Mouse (Mus musculus): ENCODE results near the gene Cmtm8. TPM values are rescaled to one million over a fixed set of nuclear protein-coding genes. Genes with fewer than 3 reads are reported as not detected.

Gene Cmtm8
- total RNA-seq, 2 experiments from 2014 or later = 2.4 to 3.0 TPM

DNA sequence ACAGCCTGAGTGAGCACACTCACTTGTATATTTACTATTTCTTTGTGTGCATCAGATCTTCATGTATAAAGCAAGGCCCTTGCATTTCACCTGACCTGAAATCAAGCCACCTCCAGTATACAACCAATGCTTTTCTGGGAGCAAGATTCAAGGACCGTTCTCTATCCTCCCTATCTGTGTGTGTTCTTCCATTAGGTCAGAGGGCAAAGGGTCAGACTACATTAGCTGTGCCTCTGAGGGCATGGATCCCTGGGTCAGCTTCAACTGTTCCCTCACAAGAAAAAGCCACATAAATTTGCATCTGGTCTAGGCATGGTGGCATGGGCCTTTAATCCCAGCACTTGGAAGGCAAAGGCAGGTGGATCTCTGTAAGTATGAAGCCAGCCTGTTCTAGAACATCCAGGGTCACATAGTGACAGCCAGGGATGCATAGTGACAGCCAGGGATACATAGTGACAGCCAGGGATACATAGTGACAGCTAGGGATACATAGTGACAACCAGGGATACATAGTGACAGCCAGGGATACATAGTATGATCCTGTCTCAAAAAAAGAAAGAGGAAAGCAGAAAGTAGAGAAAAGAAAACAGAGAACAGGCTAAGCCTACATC lies 16.6 kb downstream of the Cmtm8 start:
- no peak for DNase-seq
- intact Hi-C loops (cut with DNase I) = no loop called here

DNA sequence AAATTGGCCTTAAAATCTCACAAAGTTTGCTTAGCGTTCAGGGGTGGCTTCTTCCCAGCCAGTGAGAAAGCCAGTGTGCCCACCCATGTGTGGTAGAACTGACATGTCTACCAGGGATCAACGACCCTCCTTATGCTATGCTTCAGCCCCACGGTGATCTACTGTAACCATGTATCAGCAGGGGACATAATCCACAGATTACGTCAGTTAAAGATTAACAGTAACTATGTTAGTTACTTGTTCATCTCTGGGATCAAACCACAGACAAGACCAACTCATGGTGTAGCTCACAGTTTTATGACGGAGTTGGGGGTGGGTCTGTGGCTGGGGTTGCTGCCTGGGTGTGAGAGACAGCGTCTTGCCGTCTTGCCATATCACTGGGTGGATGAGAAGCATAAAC lies 19.8 kb downstream of the Cmtm8 start:
- intact Hi-C loops (cut with DNase I) = no loop called here
- DNase-seq = no peak

DNA sequence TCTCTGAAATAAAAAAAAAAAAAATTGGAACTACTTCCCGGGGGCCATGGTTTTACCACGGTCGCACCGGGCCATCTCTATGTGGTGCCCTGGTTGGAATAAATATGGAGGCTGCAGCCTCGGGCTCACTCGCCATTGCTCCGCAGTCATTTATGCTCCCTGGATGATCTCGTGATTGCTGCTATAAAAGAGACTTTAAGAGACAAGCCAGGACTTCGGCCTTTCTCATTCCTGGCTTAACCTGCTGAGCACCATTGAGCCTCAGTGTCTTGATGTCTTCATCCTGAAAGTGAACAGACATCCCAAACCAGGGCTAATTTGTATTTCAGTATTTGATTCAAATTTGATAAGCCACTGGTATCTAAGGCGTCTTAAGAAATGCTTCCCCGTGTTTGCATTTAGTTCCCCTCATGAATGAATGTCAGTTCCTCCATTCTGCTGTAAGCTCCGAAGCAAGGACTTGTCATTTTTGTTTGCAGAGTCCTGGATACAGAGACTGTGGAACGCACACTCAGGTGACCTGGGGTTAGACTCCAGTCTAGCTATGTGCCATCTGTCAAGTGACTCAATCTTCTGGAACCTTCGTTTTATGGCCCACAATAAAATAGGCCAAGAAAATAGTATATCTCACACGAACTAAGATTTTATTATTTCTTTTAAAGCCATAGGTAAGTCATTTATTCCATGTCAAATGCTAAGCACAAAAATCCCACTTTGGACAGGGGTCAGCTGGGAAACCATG lies 22.2 kb downstream of the Cmtm8 start:
- intact Hi-C loops (cut with DNase I) = no loop called here
- DNase-seq = no peak

DNA sequence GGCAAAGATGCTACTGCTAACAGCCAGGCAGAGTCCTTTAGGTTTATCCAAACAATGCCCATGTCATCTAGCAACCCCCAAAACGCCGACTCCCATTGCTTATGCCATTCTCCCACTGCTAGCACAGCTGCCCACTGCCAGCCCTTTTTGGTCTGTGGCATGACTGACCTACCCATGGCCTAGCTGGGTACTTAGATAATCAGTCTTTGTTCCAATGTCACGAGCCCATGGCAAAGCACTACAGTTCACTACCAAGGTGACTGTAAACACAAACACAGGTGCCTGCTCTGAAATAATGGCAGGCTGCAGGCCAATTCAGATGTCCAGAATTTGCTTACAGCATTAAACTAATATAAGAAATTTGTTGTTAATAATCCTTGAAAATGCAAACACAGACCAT lies 25.0 kb downstream of the Cmtm8 start:
- no peak for DNase-seq
- intact Hi-C loops (cut with DNase I) = no loop called here

DNA sequence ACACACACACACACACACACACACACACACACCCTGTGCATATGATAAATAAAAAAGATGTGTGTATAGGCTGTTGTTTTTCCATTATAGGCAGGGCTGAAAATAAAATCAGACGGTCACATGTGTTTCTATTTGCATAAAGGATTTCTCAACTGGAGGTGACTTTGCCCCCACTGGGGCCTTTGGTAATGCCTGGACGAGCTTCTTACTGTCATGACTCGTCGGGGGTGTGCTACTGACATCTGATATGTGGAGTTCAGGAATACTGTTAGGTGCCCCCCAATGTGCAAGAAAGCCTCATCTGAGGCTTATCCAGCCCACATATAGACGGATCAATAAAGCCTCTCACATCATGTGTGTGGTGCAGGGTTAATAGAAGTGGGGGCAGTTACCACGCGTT lies 26.9 kb downstream of the Cmtm8 start:
- intact Hi-C loops (cut with DNase I) = no loop called here
- DNase-seq = no peak

DNA sequence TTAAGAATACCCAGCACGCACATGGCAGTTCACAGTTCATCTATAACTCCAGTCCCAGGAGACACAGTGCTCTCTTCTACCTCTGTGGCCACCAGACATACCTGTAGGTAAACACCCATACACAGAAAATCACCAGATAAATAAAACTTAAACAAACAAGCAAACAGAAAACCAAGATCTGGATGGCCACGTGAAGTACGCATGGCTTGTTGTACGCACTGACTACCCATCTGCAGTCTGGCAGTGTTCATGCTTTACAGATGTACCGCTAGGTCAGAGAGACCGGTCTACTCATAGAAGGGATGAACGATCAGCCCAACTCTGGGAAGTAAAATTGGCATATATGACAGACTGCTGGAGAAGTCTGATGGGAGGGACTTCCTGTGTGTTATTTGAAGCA lies 27.8 kb downstream of the Cmtm8 start:
- intact Hi-C loops (cut with DNase I) = no loop called here
- DNase-seq = no peak

DNA sequence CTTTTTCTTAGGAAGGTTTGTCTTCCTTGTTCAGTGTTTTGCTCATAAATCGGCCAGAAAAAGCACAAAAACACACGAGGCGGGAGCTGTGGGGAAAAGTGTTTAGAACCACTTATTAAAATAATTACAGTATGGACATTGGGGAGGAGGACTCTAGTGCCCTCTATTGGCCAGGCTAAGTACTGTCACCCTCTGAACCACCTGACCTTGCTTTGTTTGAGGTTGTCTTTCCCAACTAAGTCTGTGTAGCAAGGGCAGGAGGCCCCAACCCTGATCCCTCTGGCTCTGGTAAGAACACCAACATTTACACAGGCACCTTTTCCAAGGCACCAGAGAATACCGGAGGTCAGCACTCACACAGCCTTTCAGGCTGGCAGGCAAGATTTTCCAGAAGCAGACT lies 28.6 kb downstream of the Cmtm8 start:
- intact Hi-C loops (cut with DNase I) = loop anchor here (2.0 kb wide), 1 partner anchor 17 kb away; no protein-coding TSS in a partner anchor
- DNase-seq = no peak

DNA sequence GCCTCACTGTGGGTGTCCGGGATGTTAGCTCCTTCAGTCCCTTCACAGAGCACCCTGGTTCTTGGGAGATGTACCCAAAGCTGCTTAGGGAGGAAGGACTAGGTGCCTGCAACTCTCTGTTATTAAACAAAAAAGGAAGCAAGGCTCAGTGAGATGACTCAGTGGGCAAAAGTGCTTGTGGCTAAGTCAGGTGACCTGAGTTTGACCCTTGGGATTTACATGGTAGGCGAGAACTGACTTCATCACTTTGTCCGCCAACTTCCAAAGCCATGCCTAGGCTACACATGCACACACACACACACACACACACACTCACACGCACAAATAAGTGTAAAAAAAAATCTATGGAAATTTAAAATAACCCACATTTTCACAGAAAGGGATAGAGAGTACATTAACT lies 32.0 kb downstream of the Cmtm8 start:
- intact Hi-C loops (cut with DNase I) = no loop called here
- no peak for DNase-seq

DNA sequence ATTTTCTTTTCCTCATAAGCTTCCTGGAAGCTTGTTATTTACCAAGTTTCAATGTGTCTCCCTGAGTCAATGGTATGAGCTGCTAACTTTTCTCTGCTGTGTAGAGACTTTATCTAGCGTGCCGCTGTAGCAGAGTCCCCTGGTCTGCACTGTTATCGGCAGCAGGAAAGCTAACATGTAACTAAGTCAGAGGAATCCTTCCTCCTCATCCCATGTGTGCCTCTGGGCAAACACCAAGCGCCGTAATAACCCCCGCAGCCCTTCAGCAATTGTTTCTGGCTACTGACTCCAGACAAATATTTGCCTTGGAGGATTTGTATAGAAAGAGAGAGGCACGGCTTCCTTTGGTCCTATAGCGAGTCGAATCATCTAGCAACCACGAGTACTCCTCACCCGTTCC lies 33.1 kb downstream of the Cmtm8 start:
- intact Hi-C loops (cut with DNase I) = no loop called here
- DNase-seq = no peak

DNA sequence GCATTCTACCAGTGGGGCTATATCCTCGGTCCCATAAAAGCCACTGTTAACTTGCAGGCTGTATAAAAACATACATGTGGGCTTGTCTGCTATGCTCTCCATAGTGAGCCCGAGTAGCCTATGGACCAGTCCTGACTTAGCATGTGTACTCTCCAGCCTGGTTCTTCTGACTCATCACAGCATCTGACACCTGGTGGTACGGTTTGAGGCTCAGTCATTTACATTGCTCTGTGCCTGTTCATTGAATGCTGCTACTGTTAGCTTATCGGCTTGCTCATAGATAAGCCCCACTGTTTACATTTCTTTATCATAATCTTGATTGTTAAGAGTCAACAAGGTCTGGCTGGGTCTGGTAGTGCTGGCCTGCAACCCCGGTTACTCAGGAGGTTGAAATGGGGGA lies 35.3 kb downstream of the Cmtm8 start:
- intact Hi-C loops (cut with DNase I) = no loop called here
- no peak for DNase-seq

DNA sequence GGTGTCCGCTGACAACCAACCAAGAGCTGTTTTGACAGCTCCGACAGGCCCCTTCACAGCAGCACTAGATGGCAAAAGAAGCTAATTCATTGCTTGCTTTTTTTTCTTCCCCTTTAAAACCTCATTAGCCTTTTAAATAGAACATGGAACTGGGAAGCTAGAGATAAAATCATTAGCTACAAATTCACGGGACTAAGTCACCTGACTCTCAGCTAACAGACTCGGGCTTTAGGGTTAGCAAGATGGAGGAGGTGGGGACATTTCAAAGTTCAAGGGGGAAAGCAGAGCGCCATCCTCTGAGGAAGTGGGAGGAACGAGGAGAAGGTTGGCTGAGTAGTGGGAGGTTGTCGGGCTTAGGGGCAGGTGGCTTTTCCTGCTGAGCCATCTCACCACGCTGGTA lies 36.7 kb downstream of the Cmtm8 start:
- intact Hi-C loops (cut with DNase I) = no loop called here
- DNase-seq = no peak

DNA sequence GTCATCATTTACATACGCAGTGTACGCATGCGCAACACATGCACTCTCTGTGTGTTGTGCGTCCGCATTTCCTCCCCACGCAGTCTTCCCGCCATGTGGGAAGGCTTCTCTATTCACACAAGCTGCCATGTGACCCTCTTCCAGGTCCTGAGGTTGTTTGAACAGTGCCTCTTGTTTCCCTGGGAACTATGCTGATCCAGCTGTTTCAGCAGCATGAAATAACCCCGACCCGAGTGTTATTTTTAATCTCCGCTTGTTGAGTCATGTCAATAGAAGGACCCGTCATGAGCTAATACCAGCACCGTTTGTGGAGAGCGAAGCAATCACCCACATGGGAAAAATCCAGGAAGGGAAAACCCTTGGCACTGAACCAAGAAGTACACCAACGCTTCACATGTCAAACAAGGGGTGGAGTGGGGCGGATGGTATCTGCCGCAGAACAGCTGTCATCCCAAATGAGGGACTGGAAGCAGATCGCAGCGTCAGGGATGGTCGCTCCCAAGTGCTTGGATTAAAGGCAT lies 38.7 kb downstream of the Cmtm8 start:
- no peak for DNase-seq
- intact Hi-C loops (cut with DNase I) = no loop called here

DNA sequence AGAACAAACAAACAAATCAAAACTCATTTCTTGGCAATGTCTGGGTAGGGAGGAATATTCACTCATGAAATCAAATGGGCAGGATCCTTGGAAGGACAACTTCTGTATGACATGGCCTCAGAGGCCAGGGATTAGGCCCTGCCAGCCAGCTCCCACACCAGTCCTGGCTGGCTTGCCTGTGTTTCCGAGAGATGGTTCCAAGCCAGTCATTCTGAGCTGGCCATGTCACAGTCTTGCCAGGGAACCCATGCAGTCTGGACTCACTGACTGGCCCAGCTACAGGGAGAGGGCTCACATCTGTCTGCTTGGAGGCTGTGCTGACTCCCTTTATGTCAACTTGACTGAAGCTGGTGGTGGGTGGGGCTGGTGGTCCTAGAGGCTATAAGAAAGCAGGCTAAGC lies 41.8 kb downstream of the Cmtm8 start:
- peak; percentile 33 to 49 for DNase-seq
- intact Hi-C loops (cut with DNase I) = loop anchor here (5.0 kb wide), 1 partner anchor 85 kb away; no protein-coding TSS in a partner anchor

DNA sequence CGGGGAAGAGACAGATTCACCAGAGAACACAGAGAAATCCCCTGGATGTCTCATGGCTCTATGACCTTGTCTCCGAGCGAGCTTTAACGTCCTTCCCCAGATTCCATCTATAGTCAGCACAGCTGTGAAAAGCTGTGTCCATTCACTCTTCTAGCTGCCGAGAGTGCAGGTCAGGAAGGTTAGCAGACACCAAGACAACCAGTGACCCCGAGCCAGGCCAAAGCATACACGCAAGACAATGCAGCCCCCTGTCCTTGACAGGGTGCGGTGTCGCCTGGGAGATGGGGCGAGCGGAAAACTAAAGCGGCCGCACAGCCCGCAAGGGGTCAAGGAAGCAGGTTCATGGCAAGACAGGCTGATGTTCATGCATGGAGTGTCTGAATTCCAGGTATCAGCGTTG lies 42.7 kb downstream of the Cmtm8 start:
- DNase-seq = no peak
- intact Hi-C loops (cut with DNase I) = loop anchor here (5.0 kb wide), 1 partner anchor 86 kb away; no protein-coding TSS in a partner anchor

DNA sequence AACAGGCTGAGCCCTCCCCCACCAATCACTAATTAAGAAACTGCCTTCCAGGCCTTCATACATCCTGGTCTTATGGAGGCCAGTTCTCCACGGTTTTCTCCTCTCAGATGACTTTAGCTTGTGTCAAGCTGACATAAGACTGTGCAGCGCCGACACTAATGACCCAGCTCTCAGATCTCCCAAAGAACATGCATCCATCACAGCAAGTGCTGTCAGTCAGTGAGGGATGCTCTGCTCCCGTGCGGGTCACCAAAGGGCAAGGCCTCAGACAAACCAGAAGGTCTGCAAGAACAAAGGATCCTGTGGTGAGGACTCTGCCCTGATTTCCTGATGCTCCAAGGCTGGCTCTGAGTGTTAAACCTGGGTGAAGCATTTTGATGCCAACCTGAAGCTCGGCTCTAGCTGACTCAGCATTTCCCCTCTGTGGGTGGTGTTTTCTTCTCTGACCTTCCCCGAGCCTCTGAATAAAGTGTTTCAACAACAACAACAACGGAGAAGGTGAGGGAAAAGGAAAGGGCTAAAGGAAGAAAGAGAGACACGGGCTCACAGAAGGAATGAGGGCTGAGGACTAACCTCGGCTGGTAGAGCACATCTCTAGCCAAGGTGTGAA lies 44.4 kb downstream of the Cmtm8 start:
- intact Hi-C loops (cut with DNase I) = loop anchor here (2.0 to 5.0 kb wide), 5 partner anchors 15 to 158 kb away; no protein-coding TSS in a partner anchor
- no peak for DNase-seq

DNA sequence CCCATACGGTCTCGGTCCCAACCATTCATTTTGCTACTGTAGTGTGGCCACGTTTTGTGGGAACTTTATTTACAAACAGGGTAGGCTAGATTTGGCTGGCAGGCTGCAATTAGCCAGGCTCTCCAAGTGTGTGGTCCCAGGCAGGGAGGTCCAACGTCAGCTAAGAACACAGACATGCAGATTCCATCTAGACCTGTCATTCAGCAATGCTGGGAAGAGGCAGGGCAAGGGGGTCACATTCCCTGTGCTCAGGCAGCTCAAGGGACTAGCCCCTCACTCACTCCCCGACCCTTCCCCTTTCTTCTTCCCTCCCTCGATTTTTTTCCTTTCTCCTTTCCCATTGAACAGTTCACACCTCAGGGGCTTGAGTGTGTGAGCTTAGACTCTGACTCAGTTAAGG lies 45.1 kb downstream of the Cmtm8 start:
- intact Hi-C loops (cut with DNase I) = loop anchor here (2.0 to 5.0 kb wide), 4 partner anchors 16 to 158 kb away; no protein-coding TSS in a partner anchor
- DNase-seq = no peak

DNA sequence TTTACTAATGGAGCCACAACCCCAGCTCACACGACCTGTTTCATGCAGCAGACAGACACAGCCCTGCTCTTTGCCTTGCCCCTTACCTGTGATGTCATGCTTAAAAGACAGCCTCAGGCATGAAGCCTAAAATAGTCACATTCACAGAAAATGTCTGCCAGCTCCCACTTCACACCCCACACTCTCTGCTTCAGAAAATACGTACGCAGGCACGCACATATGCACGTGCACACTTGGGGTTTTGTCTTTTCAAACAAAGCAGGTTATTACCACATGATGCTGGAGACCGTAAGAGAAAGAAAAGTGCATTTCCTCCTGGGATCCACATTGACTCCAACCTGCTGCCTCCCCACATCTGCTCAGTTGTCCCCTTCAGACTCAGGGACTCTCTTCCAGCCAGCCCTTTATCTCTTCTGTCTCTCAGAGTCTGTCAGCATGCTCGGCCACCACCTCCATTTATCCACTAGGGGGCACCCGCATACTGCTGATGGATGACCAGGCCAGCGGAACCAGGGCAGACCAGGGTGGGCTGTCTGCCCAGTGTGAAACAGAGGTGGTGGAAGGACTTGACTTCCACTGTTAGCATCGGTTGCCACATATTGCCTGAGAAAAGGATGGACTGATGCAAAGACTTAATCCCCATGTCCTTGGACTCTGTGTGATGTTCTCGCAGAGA lies 46.5 kb downstream of the Cmtm8 start:
- DNase-seq = peak; percentile 78 to 81
- intact Hi-C loops (cut with DNase I) = loop anchor here (2.0 to 5.0 kb wide), 4 partner anchors 17 to 160 kb away; no protein-coding TSS in a partner anchor

DNA sequence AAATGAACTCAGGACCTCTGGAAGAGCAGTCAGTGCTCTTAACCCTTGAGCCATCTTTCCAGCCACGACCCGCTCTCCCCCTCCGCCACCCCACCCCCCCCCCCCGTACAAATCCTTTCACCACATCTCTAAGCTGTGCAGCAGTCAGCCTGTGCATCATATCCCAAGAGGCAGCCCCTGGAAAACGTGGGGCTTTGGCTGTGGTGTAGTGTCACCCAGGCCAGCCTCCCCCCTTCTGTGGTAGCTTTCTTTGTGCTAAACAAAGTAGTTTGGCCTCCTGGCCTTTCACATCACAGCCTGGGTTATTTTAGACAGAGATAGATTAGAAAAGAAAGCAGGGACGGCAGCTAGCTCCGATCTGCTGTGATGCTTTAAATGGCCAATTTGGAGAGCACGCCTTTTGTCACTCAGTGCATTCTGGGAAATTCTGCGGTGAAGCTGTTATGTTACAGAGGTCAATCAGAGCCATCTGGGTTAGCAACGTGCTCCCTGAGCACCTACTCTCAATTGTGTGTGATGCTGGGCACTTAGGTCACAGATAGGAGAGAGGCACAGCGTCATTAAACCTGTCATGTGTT lies 47.4 kb downstream of the Cmtm8 start:
- no peak for DNase-seq
- intact Hi-C loops (cut with DNase I) = loop anchor here (5.0 kb wide), 3 partner anchors 44 to 161 kb away; no protein-coding TSS in a partner anchor

DNA sequence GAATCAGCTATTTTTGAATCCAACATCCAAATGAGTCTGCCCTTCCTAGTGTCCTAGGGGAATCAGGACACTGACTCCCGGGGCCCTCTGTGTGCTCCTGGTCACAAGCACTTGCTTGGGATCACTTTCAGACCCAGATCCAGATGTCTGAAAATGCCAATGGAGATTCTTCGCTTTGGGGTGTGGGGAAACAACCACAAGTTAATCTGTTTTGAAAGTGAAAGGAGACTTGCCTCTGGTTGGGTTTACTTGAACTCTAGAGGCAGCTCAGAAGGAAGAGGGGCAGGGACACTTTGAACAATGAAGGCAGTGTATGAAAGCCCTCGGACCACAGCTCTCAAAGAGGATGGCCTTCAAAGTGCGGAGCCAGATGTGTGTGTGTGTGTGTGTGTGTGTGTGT lies 49.5 kb downstream of the Cmtm8 start:
- intact Hi-C loops (cut with DNase I) = no loop called here
- DNase-seq = no peak

DNA sequence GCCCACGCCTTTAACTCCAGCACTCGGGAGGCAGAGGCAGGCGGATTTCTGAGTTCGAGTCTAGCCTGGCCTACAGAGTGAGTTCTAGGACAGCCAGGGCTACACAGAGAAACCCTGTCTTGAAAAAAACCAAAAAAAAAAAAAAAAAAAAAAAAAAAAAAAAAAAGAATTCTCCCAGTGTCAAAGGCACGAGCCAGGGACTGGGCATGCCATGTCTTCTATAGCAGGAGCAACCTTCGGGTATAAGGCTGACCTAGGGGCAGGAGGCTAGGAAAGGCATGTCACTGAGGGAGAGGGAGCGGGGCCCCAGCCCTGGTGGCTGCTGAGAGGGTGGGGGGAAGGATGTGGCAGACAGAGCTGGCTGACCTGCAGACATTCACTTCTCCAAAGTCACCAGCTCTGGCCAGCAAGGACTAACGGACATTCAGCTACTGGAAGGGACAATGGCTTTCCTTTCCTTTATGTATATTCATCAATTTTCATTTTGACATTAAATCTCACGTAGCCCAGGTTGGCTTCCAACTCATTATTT lies 50.1 kb downstream of the Cmtm8 start:
- no peak for DNase-seq
- intact Hi-C loops (cut with DNase I) = no loop called here

Data from gastrocnemius, postnatal 36 days (tissue).